Mouse (Mus musculus) bone marrow macrophage, adult 2 months (primary cell): ENCODE results near the gene Cbx6.

ENCODE experiments used
- CTCF ChIP-seq: IDR thresholded peaks from 2 replicates; pipeline ENCODE4 v1.5.1; 2012; ENCODE audit warnings: low read depth, mild to moderate bottlenecking, low read length, moderate library complexity
- POLR2A ChIP-seq: IDR thresholded peaks from 2 replicates; pipeline ENCODE4 v1.6.1; 2012; ENCODE audit warnings: mild to moderate bottlenecking, low read depth, low read length, borderline replicate concordance

DNA sequence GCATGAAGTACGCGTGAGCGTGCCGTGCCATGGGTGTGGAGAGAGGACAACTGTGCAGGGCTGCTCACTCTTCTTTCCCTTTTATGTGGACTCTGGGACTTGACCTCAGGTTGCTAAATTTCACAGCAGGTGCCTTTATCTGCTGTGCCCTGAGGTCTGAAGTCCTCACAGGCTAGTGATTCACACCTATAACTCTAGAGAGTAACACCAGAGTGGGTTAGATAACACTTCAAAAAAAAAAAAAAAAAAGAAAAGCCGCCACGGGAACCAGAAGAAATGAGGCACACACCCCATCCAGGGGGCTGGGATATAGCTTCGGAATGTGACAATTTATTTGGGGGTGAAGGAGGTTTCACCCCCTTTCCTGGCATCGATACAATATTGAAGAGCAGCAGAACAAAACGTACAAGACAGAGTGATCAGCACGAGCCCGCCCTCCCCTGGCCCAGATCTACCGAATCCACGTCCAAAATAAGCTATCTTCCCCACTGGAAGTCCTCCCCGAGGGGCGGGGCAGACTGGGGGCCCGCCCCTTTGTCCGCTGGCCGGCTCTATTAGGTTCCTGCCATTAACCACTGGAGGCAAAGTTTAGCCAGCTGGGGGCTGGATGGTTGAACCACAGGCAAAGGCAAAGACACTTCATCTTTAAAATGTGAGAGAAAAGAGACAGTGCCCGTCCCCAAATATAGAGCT, 10.8 kb downstream of the Cbx6 start:
- TF ChIP-seq CTCF (no peak), POLR2A (no peak)
